Mouse (Mus musculus): ENCODE data around the gene Camkmt.

The Camkmt gene

DNA sequence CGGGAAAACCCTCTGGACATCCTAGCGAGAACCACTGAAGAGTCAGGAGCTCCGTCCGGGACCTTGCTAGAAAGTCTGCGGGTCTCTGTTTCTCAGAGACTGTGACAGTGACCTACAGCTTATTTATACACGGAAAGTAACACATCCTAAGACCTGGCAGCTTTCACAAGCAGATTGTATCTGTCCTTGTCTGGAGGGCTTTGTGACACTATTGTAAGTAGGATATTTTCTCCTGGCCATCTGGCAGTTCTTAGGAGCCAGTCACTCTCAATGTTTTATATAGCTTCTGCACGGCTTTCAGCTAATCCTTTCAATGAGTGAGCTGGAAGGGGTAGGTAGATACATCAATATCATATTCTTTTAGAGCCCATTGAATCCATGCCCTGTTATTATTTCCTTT is 218.2 kb downstream of the Camkmt start:
- no peak for DNase-seq

DNA sequence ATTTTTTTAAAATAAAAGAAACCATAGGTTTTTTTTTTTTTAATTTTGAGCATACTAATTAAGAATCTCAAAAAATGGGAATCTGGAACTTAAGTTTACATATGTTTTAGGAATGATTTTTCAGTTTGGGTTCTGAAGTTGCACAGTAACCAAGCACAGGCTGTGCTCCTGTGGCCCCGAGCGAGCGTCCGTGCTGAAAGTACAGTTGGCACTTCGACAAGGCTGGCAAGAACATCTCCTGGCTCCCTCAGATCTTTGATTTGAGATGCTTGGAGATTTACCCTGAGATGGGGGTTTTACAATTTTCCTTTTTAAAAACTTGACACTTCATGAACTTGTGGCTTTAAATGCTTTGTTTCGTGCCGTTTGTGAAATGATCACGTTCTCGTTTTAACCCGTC is 218.7 kb downstream of the Camkmt start:
- DNase-seq: no peak

DNA sequence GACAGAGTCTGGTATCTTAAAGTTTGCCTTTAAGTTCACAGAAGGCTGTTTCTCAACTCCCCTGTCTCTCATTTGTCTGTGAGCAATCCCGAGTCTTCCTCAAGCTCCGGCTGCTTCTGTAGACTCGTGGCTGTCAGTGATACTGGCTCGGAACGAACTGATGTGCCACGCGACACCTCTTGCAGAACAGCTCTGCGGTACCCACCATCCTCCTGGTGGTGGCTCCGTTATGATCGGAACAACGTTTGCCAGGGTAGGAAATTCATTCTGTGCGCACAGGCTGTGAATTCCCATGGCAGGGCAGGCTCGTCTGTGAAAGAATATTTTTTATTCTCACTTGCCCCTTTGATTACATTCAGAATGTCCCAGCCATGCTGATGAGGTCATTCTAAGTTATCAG is 221.0 kb downstream of the Camkmt start:
- DNase-seq: no peak

DNA sequence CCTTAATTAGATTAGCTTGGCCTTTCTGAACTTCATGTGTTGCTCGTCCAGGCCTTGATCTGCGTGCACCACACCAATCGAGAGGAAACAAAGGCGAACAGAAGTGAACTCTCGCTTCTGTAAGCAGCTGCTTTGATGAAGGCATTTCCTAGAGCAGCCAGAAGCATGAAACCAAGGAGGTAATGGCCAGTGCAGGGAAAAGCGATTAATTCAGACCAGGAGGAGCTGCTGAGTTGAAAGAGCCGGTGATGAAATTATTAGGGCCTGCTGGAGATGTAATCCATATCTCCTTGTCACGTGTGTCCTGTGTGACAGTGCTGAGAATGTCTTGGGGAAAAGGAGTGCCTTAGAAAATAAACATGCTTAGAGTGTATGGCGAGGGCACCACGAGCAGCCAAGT is 228.0 kb downstream of the Camkmt start:
- no peak for DNase-seq

DNA sequence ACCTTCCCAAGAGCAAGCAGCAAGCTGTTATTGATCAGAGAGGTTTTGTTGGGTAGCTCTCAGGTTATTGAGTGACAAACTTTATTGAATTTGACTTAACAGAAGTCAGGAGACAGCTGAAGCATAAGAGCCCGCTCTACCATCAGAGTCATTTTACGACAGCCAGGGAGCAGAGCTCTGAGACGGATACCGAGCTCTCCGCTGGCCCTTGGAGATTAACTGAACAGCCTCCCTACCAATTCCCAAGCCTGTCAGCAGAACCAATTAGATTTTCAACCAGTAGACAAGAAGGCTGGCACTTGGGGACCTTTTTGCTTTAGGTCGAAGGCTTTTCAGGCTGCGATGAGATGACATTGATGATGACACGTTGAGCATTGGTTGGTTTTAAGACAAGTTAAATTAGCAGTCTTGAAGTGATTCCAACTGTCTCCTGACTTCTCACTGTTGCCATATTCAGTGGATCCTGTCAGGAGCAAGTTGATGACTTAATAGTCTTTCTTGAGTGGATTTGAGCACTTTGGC is 229.5 kb downstream of the Camkmt start:
- DNase-seq: no peak

DNA sequence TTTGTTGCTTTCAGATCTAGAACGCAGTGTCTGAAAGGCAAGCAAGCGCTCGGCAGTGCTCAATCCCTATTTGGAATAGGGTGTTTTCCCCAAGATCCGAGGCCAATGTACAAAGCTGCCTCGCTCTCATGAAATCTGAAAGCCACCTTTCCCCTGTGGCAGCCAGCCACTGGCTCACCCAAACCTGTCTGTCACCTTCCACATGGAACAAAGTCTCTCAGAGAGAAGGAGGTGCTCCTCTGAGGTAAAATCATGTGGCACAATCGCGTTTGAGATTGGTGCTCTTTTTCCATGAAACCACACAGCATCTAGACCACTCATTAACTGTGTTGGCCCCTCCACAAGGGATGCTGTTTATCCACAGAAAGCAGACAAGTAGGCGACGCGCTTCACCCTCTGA is 238.5 kb downstream of the Camkmt start:
- DNase-seq: no peak

DNA sequence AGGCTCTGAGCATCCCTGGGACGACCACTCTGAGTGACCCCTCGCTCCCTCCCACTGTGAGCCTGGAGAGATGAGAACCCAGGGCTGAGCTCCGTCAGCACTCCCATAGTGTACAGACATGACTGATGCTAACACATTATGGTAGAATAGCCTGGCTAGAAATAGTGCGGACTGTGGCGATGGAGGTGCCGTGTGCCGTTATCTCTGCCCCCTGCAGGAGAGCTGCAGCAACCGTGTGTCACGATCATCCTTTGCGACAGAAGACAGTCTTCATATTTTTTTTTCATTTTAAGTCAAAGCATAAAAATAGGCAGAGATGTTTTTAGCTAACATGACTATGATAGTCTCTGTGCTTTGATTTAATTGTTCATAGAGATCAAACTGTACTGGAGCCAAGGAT is 245.1 kb downstream of the Camkmt start:
- no peak for DNase-seq

DNA sequence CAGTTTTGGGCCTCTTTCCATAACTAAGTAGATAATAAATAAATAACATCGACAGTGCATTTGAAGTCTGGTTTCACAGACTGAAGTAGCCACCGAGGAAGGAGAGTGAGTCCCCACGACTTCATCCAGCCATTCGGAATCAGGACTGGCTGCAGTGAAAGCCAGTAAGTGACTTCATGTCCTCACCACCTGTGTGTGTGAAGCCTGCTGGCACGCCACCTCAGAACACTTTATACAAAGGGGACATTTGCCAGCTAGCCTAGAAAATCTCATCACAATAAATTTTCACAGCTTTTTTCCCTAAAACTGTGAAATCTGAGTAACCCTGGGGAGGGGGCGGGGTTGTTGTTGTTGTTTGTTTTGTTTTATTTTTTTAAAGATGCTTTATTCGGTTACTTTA is 247.3 kb downstream of the Camkmt start:
- no peak for DNase-seq

DNA sequence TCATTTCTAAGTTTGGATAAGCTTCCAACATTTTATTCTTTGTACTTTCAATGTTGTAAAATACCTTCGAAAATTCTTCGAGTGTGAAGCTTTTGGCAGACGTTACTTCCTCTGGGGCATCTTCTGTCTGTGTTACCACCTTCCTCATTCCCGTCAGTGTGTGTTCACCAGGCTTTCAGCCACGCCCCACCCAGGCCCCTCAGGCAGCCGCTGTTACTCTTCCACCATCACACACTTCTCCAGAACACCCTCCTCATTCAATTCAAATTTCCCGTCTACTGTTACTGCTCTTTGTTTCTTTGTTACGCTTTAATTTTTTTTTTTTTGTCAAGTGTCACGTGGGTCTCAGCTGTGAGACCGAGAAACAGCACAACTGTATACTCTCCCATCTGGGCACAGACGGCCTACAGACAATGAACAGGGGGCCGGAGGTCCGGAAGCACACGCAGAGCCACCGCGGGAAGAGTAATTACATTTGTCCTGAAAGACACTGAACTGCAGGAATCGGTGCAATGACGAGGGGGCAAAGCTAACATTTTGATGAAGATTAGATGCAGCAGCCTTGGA is 250.9 kb downstream of the Camkmt start:
- DNase-seq: no peak

DNA sequence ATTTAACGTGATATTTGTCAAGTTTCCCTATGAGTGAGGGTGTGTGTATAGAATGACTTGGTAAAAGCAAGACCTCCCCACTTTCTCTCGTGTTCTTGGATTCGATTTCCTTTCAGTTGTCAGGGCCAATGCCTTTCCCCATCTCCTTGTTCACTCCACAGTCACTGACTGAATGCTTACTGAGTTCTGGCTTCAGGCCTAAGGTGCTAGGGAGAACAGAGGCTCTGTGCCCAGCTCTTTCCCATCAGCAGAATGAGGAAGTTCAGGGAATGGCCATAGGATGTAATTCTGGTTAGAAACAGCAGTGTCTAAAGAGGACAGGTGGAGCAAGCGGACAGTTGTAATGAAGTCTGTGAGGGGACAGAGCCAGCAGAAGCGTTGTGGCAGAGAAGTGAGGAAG is 252.1 kb downstream of the Camkmt start:
- no peak for DNase-seq

DNA sequence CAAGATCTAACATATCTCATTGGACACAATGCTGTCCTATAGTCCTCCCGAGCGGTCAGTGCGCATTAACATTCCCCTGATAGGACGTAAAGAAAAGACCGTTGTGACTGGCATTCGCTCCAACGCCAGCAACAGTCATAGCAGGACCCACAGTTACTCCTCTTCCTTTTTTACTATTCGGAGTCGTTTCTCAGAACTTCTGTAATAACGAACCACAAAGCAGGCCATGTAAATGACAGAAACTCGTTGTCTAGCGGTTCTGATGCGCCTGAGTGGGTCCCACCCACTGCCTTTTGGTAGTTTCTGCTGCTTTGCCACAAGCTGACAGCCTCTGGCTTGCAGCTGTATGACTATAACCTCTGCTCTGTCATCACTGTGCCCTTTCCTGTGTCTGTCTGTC is 253.1 kb downstream of the Camkmt start:
- no peak for DNase-seq

DNA sequence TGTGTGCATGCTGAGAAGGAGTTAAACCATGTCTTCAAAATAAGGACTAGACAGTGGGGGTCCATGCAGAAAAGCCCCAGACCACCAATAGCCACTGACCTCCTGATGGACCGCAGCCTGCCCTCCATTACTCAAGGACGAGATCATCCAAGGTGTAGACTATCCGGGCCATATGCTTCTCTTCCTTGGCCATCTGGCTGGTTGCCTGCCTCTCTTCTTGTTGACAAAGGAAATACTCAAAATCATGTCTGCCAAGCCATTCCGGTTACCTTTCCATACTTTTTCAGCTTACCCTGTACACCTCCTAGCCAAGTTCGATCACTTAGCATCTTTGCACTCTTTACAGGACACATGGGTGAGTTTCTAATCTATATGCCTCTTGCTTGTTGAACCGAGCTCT is 256.3 kb downstream of the Camkmt start:
- no peak for DNase-seq

DNA sequence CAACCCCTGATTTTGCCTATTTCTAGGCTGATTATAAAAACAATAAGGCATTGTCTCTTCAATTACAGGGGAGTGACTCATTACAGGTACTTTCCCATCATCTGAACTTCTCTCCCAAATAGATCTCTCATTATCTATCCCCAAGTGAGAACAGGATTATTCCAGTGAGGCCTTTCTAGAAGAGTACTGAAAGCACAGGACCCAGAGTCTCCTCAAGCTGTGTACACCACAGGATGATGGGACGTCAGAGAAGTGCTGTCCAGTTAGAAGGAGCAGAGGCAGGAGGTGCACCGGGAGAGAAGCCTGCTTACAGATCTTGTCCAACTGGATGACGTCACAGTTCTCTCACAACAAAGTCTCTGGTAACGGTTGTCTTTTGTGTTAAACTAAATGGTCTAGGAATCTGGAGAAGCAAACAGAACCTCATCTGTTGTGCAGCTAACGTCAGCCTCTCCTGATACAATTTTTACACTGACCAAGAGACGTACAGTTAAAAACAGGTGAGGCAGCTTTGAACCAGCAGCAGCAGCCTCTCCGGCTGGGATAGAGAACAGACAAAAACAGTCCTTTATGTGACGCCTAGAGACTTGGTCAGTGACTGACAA is 259.1 kb downstream of the Camkmt start:
- DNase-seq: no peak

DNA sequence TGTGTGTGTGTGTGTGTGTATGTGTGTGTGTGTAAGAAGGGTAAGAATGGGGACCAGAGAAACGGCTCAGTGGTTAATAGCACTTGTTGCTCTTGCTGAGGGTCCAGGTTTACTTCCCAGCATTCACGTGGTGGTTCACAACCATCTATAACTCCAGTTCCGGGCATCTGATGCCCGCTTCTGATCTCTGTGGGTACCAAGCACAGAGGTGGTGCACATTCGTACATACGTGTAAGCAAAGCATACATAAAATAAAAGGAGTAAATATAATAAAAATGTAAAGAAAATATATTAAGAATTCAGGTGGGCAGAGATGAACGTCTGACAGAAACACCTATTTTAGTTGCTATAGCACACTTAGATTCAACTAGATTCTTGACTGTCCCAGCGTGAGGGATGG is 260.9 kb downstream of the Camkmt start:
- no peak for DNase-seq

DNA sequence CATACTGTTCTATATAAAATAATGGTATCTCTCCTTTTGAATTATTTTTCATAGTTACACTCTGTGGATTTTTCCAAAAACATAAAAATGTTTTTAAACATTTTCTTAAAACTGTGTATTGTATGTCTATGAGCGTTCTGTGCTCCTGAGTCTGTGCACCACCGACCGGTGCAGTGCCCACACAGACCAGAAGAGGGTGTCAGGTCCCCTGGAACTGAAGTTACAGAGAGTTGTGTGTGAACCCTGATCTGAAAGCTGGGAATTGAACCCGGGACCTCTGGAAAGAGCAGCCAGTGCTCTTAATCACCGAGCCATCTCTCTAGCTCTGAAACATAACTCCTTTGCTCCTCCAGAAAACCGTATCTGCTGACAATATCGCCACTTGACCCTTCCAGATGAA is 262.4 kb downstream of the Camkmt start:
- no peak for DNase-seq

DNA sequence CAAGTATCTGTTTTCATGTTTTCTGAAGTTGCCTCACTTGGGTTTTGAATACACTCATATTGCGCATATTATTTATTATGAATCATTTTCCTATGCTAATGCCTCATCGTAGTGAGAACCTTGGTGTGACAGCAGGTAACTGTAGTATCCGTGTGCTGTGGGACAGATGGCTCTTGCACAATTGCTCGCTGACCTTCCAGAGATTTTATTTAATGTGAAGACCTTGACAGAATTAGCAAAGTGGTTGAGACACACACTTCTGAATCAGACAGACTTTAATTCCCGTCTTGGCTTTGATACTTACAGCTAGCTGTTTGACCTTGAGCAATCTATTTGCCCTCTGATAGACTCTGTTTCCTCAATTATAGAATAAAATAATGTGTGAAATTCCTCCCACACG is 262.8 kb downstream of the Camkmt start:
- DNase-seq: no peak

DNA sequence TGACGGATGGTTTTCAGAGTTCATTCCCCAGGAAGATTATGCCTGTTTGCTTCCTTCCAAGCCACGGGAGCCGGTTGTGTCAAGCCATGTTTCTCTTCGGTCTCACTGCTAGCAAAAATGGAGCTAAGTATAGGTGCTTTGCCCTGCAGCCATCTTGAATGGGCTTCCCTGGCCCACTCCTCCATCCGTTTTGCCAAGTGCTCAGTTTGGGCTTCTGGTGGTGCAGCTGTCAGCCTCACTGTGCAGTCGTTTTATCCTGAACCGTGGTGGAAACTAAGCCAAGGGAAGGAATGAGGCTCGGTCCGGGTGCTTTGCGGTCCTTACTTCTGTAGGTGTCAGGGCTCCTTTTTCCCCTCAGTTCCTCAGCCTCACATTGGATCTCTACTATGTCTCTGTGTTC is 263.3 kb downstream of the Camkmt start:
- no peak for DNase-seq

DNA sequence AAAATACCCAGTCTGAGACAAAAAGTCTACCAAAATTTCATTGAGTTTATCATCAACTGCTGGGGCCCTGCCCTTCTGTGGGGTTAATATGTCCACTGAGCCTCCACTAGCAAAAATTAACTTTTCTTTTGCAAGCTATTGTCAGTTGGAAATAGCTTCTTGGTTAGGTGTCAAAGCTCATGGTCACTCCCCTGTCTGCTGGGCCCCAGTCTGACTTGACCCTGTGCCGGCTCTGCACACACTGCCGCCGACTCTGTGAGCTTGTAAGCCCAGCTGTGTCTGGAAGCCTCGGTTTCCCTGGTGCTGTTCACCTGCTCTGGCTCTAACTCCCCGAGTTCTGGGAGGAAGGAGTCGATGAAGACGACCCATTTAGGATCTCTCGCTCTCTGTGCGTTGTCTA is 265.0 kb downstream of the Camkmt start:
- DNase-seq: no peak

DNA sequence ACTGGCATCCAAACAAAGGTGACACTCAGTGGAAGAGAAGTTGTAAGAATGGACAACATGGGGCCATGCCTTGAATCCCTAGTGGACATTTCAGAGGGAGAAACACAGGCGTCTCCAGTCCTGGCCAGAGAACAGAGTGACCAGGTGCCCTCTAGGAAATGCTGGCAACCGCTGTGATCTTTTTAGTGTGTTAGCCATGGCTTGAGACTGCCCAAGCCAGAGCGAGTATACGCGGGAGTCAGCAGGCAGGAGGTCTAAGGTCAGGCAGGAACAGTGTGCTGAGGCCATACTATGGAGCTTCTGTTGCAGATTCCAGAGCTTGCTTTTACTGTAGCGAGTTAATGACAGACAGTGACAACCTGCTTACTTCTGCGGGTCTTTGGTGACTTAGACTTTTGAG is 270.7 kb downstream of the Camkmt start:
- DNase-seq: no peak

DNA sequence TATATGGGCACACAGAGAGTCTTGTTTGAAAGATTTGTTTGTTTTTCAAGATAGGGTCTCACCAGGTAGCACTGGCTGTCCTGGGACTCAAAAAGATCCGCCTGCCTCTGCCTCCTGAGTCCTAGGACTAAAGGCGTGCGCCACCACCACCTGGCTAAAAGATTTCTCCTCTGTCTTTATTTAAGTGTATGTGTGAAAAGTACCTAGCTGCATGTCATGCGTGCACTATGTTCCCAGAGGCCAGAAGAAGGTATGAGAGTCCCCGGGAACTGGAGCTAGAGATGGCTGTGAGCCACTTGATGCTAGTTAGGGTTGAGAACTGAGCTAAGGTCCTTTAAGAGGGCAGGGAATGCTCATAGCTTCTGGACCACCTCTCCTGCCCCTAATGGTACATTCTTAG is 277.0 kb downstream of the Camkmt start:
- DNase-seq: no peak

DNA sequence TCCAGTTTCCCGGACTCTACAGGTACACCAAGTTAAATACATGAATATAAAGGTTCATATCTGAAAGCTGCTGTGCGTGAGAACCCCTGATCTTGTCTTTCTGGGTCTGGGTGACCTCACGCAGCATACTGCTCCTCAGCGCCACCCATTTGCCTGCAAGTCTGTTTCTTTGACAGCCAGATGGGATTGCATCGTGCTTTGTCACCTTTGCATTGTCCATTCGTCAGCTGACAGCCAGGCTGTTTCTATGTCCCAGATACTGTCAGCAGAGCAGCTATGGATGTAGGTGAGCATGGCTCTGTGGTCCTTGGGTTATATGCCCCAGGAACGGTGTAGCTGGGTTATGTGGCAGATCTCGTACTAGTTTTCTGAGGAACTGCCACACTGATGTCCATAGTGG is 278.4 kb downstream of the Camkmt start:
- DNase-seq: no peak

DNA sequence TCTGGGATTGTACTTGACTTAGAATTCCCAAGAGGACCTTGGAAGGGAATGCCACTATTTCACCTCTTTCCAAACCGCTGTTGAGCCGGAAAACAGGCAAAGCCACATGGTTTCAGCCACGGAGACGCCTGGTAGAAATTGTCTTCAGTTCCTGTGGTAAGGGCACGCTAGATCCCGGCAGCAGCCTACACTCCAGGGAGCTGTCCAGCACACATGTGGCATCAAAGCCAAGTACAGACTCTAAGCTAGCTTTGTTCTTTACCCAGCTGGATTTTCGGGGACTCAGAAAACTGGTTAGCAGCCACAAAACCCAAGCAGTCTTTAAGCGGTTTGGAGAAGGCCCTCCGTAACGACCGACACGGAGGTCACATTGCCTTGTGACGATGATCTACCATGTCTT is 281.7 kb downstream of the Camkmt start:
- no peak for DNase-seq

DNA sequence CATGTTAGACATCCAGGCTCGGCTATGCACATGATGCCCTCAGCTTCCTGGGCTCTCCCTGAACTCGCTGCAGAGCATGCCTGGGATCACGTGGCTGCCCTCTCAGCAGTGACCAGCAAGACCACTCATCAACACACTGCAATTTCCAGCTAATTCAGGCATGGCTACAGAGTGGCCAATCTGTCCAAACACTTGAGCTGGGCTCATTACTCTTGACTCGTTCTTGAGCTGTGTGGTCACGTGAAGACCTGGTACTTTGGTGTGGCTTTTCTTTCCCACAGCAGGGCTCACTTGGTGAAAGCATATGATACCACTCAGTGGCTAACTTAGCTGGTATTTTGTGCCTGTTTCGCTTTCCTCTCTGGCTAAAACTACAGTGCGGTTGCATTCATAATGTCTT is 282.2 kb downstream of the Camkmt start:
- no peak for DNase-seq

DNA sequence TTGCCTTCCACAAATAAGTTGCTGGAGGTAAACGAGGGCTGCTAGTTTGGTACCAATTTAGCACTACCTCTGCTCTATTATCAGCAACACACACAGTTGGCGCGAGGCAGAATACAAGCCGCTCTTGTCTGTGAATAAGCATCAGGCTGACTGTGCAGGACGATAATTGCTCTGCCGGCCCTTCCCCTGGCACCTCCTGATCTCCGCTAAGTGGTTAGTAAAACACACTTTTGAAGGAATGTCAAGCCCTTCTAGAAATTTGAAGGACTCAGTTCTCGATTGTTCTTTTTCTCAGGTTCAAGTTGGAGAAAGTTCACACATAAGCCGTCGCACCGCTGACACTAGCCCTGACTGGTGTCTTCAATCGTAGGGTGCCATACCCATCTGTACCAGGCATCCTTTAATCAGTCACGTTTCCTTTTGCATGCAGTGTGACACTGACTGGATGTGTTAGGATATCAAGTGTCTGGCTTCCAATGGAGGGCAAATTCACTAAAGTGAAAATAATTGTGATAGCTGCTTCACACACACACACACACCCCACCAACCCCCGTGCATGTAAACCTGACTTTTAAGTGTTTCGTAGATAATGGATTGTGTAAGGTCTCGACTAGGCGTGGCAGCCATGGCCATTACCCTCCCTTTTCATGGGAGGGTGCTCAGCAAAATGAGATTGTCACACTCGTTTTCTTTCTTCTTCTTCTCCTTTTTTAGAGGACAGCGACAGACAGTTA is 283.9 kb downstream of the Camkmt start:
- DNase-seq: no peak

DNA sequence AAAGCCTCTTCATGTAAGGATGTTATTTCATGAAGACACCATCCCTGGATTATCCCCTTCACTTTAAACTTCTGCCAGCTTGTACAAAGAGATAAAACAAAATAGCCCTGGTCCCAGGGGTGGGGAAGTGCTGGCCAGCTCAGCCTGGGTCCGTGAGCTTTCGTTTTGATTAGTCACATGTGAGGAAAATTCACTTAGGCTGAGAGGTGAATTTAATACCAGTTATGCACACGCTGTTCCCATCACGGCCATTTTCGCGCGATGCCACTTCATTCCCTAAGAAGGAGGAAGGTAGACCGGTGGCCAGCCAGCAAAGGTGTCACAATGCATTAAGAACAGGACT is 284.5 kb downstream of the Camkmt start:
- no peak for DNase-seq
